Comparison of ENCODE assay signal across 8 mouse cellular contexts in genomic region chr19:41894959-41895358, GRCm38 (mm10). TPM values are rescaled to one million over a fixed set of nuclear protein-coding genes. Genes with fewer than 3 reads are reported as not detected.
A peak's percentile ranks its signal among the peaks of the same experiment; 100 is the strongest.
DNase-seq lines count a peak whose midpoint lies in the region; ATAC-seq lines count a peak whose summit lies in the region.

No protein-coding gene starts in this region.

- 36% methylated on average over 7 of the region's 7 CpGs for WGBS in heart, embryonic 11.5 days (ENCODE audit: insufficient replicate concordance)
- 57% methylated on average over 7 of the region's 7 CpGs for WGBS in hindbrain, embryonic 10.5 days
- 55% methylated on average over 7 of the region's 7 CpGs for WGBS in midbrain, embryonic 12.5 days

- intact Hi-C loops in heart, postnatal 25 days (cut with DNase I) = no loop called here

- H3K9ac ChIP-seq in heart, embryonic 11.5 days (ENCODE audit: low read depth, low read length) = peak overlapping the region; percentile 56
- peak overlapping the region; percentile 63; the same call in 1 of the 2 replicates for H3K9ac ChIP-seq in midbrain, embryonic 12.5 days (replicated peaks)

- peaks cover 5% of the 10 kb centered on the region; the same call in 1 of the 2 replicates for H3K36me3 ChIP-seq in heart, embryonic 11.5 days (ENCODE audit: control insufficient read depth, insufficient read depth, low read length)
- H3K36me3 ChIP-seq in hindbrain, embryonic 10.5 days = peaks cover 29% of the 10 kb centered on the region
- peaks cover 7% of the 10 kb centered on the region for H3K36me3 ChIP-seq in midbrain, embryonic 12.5 days

- no peak for DNase-seq in heart, postnatal 25 days (ENCODE audit: low spot score)
- DNase-seq in MN1 (ENCODE audit: low spot score) = peak; percentile 13
- no peak for DNase-seq in hindbrain, embryonic 10.5 days (ENCODE audit: low spot score)
- no peak for DNase-seq in urinary bladder, postnatal 36 days (ENCODE audit: low spot score in 2 of 2)
- no peak for DNase-seq in spleen, postnatal 10 days (ENCODE audit: low spot score in 2 of 2)
- DNase-seq in T-cell, adult 2 months (ENCODE audit: low spot score) = no peak

- peak overlapping the region; percentile 72 for H3K4me2 ChIP-seq in heart, embryonic 11.5 days
- peak overlapping the region; percentile 90 for H3K4me2 ChIP-seq in midbrain, embryonic 12.5 days (replicated peaks)

- ATAC-seq in heart, embryonic 11.5 days (replicated peaks; ENCODE audit: insufficient number of reproducible peaks, low FRiP score, low TSS enrichment) = no peak
- ATAC-seq in midbrain, embryonic 12.5 days (ENCODE audit: low FRiP score, low read depth) = no peak

- no peaks in the 10 kb centered on the region for H3K9me3 ChIP-seq in heart, embryonic 11.5 days (replicated peaks; ENCODE audit: control insufficient read depth, low read length)
- no peaks in the 10 kb centered on the region for H3K9me3 ChIP-seq in hindbrain, embryonic 10.5 days
- no peaks in the 10 kb centered on the region for H3K9me3 ChIP-seq in midbrain, embryonic 12.5 days

- H3K4me3 ChIP-seq in heart, embryonic 11.5 days (ENCODE audit: low read depth, low read length) = peak overlapping the region; percentile 82
- H3K4me3 ChIP-seq in hindbrain, embryonic 10.5 days = peak overlapping the region; percentile 85
- H3K4me3 ChIP-seq in midbrain, embryonic 12.5 days = peak overlapping the region; percentile 73

- peaks cover 7% of the 10 kb centered on the region for H3K4me1 ChIP-seq in heart, embryonic 11.5 days (ENCODE audit: control insufficient read depth, insufficient read depth, low read length)
- peaks cover 18% of the 10 kb centered on the region for H3K4me1 ChIP-seq in hindbrain, embryonic 10.5 days (replicated peaks)
- peaks cover 16% of the 10 kb centered on the region for H3K4me1 ChIP-seq in midbrain, embryonic 12.5 days

- H3K27me3 ChIP-seq in heart, embryonic 11.5 days (ENCODE audit: control insufficient read depth, insufficient read depth, low read length) = no peaks in the 10 kb centered on the region
- H3K27me3 ChIP-seq in hindbrain, embryonic 10.5 days (ENCODE audit: insufficient read depth, poor library complexity, severe bottlenecking) = no peaks in the 10 kb centered on the region
- no peaks in the 10 kb centered on the region for H3K27me3 ChIP-seq in midbrain, embryonic 12.5 days

- H3K27ac ChIP-seq in heart, embryonic 11.5 days (ENCODE audit: low read depth, low read length) = no peak overlapping the region
- no peak overlapping the region for H3K27ac ChIP-seq in hindbrain, embryonic 10.5 days
- no peak overlapping the region for H3K27ac ChIP-seq in midbrain, embryonic 12.5 days (replicated peaks)

RNA-seq across cellular contexts. Expression of gene Rrp12, which starts 1.0 kb away (rescaled TPM):
- 8.5 and 10.4 TPM in 2 replicates for polyA plus RNA-seq in heart, embryonic 11.5 days (2014; fragmentation: Nextera tagmentation; extraction: Ambion mirVana)
- total RNA-seq in heart, postnatal 25 days (2021) = 10 to 100 TPM; 14.1 to 15.5 TPM
- polyA plus RNA-seq in hindbrain, embryonic 10.5 days (2016; fragmentation: Nextera tagmentation; extraction: Ambion mirVana) = 27.3 and 34.1 TPM in 2 replicates
- polyA plus RNA-seq in midbrain, embryonic 12.5 days (2016; fragmentation: Nextera tagmentation; extraction: Ambion mirVana) = 22.8 and 22.9 TPM in 2 replicates

RNA-seq across cellular contexts. Expression of gene Pgam1, which starts 16.8 kb away (rescaled TPM):
- 1,127 and 1,144 TPM in 2 replicates for polyA plus RNA-seq in heart, embryonic 11.5 days (2014; fragmentation: Nextera tagmentation; extraction: Ambion mirVana)
- total RNA-seq in heart, postnatal 25 days (2021) = 100 to 1,000 TPM in 1 of 2 experiments, 10 to 100 TPM in 1; 98.5 to 103 TPM
- 900 and 1,138 TPM in 2 replicates for polyA plus RNA-seq in hindbrain, embryonic 10.5 days (2016; fragmentation: Nextera tagmentation; extraction: Ambion mirVana)
- polyA plus RNA-seq in midbrain, embryonic 12.5 days (2016; fragmentation: Nextera tagmentation; extraction: Ambion mirVana) = 514 and 531 TPM in 2 replicates

RNA-seq across cellular contexts. Expression of gene Exosc1, which starts 38.3 kb away (rescaled TPM):
- 50.6 and 54.8 TPM in 2 replicates for polyA plus RNA-seq in heart, embryonic 11.5 days (2014; fragmentation: Nextera tagmentation; extraction: Ambion mirVana)
- 10 to 100 TPM; 10.8 to 12.4 TPM for total RNA-seq in heart, postnatal 25 days (2021)
- 75.5 and 92.1 TPM in 2 replicates for polyA plus RNA-seq in hindbrain, embryonic 10.5 days (2016; fragmentation: Nextera tagmentation; extraction: Ambion mirVana)
- 73.1 and 76.8 TPM in 2 replicates for polyA plus RNA-seq in midbrain, embryonic 12.5 days (2016; fragmentation: Nextera tagmentation; extraction: Ambion mirVana)

RNA-seq across cellular contexts. Expression of gene Zdhhc16, which starts 38.3 kb away (rescaled TPM):
- polyA plus RNA-seq in heart, embryonic 11.5 days (2014; fragmentation: Nextera tagmentation; extraction: Ambion mirVana) = 49.5 and 49.6 TPM in 2 replicates
- total RNA-seq in heart, postnatal 25 days (2021) = 10 to 100 TPM; 17.1 to 17.6 TPM
- polyA plus RNA-seq in hindbrain, embryonic 10.5 days (2016; fragmentation: Nextera tagmentation; extraction: Ambion mirVana) = 87.1 and 92.5 TPM in 2 replicates
- 79.9 and 82.6 TPM in 2 replicates for polyA plus RNA-seq in midbrain, embryonic 12.5 days (2016; fragmentation: Nextera tagmentation; extraction: Ambion mirVana)

RNA-seq across cellular contexts. Expression of gene Frat2, which starts 47.0 kb away (rescaled TPM):
- 1.1 and 2.2 TPM in 2 replicates for polyA plus RNA-seq in heart, embryonic 11.5 days (2014; fragmentation: Nextera tagmentation; extraction: Ambion mirVana)
- total RNA-seq in heart, postnatal 25 days (2021) = 1 to 10 TPM; 5.6 to 5.8 TPM
- polyA plus RNA-seq in hindbrain, embryonic 10.5 days (2016; fragmentation: Nextera tagmentation; extraction: Ambion mirVana) = 5.4 and 6.7 TPM in 2 replicates
- polyA plus RNA-seq in midbrain, embryonic 12.5 days (2016; fragmentation: Nextera tagmentation; extraction: Ambion mirVana) = 15.1 and 15.8 TPM in 2 replicates
